Mouse (Mus musculus) hindlimb bud, embryonic 11.5 days (tissue): ENCODE measurements around the gene Cxcr1.
A peak's percentile ranks its signal among the peaks of the same experiment; 100 is the strongest.

Experiments
- DNase-seq: peaks from one replicate; pipeline ENCODE4 v3.0.0-alpha.2; 2012; ENCODE audit warnings: low read depth, low spot score; ENCODE audit errors: extremely low spot score

The Cxcr1 gene

DNA sequence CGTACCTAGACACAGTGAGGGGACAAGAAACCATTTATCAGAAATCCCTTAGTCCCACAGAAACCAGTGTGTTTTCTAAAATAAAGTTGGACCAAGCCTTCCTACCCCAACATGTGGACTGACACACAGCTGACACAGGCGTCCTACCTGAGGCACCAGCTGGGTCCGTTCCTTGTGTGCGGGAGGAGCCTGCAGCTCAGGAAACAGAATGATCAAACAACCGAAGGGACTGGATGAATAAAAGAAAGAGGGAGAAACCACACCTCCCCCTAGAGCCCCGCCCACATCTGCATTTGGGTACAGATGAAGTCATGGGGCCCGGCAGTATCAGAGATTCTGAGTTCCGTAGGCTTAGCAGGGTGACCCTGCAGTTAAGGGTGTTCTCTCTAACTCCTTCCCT lies at the start of gene Cxcr1:
Cxcr1 (minus strand) TSS at position 187 of the 400 bp plus-strand sequence.
- no peak for DNase-seq

DNA sequence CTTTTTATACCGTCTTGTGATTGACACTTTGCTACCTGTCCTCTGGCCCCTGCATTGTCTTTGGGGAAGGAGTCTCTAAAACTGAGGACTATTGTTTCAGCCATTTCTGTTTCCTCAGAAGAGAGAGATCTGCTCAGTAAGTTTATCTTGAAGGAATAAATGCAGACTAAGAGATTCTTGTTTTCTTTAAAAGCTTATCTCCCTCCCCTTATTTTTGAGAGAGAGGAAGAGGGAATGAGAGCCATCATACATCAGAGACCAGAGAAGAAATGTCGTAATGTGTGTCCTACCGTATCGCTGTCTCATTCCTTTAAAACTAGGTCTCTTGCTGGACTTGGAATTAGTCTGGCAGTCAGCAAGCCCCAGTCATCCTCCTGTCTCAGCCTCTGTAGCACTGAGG lies 46.4 kb upstream of the Cxcr1 start:
- no peak for DNase-seq

DNA sequence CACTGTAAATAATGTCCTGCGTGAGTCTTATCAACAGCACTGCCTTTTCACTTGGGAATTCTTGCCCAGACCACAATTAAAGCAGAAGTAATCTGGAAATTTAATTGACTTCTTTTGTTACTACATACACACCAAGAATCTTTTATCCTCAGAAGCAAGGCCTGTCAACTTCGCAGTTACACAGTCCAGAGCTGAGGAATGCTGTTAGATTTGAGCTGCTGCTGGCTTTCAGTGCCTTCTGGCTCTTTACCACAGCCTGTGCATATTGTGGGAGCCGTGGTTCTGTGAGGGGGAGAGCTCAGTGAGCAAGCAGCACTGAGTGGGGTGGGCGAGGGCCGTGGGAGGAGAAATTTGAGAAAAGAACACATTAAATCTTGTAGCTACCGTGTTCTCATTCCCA lies 45.9 kb upstream of the Cxcr1 start:
- DNase-seq, result no peak

DNA sequence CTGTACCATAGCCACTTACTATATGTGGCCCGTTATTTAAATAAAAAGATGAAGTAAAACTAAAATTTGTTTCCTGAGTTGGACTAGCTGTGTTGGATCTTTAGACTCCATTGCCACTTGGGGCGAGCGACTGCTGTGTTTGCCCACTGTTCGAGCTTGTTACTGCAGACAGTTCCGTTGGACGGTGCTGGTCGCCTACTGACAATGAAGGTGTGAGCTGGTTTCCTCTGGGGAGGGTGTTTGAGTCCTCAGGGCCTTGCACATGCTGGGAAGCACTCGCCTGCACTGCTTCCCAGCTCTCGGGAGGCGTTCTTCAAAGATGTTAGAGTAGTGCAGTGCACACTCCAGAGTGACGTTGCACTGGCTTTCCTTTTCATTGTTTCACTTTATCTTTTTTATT lies 45.2 kb upstream of the Cxcr1 start:
- no peak for DNase-seq

DNA sequence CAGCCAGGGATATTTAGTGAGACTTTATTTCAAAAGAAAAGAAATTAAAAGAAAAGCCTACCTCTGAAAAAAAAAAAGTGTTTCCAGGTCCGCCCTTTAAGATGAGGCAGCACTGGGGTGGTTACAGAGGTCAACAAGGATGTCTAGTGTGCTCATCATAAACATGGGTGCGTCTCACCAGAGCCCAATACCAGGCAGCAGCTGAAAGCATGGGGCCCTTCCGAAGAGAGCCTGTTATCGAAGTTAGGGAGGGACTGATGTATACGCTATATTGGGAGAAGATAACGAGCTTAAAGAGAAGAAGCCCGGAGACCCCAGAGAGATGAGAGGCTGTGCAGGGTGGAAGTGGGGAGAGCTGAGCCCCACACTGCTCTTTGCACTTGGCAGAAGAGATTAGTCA lies 44.7 kb upstream of the Cxcr1 start:
- no peak for DNase-seq

DNA sequence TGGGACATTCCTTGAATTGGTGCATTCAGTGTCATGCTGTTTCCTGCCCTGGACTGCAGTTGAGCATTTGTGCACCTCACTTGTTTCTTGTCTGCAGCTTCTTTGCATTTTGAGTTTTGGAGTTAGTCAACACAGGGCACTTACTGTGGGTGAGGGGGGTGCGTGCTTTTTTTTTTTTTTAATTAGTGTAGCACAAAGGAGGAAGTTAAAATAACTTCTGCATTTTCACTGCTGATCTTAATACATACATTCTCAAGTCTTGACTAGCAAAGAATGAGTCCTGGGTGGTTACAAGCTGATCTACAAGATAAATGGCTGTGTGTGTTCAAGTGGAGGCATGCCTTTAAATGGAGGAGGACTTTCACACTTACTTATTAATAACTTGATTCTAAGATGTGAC lies 43.7 kb upstream of the Cxcr1 start:
- no peak for DNase-seq

DNA sequence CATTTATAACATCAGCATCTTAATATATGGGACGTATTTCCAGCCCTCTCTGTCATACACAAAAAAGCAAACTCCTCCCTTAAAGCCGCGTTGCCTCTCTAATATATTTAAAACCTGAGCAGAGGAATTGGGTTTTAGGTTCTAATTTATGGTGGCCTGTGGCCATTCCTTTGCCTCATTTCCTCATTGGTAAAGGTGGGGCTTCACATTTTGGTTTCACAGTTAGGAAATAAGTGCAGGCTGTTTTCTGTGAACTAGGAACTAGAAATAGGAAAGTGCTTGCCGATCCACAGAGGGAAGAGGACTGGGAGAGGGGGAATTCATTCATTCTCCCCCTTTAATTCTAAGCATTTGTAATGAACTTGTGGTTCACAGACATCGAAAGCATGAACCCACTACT lies 43.2 kb upstream of the Cxcr1 start:
- DNase-seq, result no peak

DNA sequence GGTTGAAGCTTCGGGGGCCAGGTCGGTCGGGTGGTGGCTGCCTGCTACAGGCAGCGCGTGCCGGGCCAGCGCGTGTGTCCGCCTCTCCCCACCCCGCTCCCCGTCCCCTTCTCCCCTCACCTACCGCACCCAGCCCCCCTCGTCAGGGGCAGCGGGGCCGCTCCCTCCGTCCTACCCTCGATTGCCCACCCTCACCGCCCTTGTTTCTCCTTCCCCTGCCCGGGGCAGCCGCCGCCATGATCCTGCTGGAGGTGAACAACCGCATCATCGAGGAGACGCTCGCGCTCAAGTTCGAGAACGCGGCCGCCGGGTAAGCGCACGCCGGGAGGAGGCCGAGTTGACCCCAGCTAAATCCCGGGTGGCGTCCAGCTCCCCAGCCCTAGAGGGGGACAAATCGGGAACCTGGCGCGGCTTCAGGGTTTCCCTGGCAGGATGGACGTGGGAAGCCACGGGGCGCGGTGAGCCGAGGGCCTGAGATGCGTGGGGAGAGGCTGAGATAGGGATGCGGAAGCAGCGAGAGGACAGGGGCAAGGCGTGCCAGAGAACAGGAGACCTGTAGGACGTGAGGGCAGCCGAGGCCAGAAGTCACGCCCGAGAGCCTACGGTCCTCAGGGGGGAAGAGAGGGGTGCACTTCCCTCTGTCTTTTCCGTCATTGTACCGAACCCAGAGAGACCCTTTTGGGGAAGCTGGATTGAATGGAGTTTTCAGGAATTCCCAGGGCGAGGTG lies 42.3 kb upstream of the Cxcr1 start:
- no peak for DNase-seq

DNA sequence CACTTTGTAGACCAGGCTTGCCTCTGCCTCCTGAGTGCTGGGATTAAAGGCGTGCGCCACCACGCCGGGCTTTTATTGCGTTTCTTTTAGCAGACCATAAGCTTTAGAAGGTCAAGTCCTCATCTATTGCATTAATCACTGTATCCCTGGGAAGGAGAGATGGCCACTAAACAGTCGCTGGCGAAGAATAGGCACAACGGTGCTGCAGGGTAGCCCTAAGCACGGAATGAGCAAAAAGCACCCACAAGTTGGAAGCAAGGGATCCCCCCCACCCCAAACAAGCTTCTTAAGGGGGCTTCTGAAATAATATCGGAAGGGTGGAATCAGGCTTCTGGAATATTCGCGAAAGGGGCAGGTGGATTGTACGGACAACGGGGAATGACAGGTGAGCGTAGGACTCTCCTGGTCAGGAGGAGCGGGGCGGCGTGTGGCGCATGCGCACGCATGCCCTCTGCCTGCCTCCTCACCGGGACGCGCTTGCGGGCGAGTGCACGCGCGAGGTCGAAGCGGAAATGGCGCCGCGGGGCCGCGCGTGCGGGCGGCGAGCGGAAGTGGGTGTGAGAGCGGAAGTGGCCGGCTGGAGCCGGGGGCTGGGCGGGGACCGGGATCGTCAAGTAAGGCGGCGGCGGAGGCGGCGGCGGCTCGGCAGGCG lies 41.6 kb upstream of the Cxcr1 start, which contains the start of gene Arpc2:
Arpc2 (plus strand) TSS at position 147 of the 652 bp plus-strand sequence.
- peak; percentile 82 for DNase-seq

DNA sequence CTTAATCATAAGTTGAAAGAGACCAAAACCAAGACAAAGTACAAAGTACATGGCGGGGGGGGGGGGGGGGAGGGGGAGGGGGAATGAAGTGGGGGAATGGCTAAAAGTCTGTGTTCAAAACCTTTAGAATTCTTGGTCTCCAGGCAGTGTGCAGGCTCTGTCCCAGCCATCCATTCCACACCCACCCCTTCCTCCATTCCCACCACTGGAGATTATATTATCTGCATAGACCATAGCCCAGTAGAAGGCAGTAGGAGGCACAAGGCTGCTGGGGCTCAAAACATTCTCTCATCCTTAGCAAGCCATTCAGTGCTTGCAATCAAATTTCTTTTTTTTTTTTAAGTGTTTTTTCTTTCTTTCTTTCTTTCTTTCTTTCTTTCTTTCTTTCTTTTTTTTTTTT lies 36.6 kb upstream of the Cxcr1 start:
- no peak for DNase-seq

DNA sequence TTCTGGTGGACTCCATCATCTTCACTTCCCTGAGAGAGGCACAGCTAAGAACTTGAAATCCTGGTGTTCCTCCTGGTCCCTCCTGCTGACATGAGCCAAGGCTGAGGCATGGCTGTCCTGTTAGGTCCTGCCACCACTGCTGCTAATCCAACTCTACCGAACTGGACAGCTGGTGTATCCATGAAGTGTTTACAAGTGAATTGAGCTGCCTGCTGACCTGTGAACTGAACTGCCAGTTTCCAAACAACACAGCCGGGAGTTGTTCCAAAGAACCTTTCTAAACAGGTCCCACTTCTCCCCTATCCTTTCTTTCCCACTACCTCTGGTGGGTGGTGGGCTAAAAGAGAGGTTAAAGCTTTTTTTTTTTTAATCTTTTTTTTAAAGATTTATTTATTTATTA lies 35.5 kb upstream of the Cxcr1 start:
- DNase-seq, result no peak

DNA sequence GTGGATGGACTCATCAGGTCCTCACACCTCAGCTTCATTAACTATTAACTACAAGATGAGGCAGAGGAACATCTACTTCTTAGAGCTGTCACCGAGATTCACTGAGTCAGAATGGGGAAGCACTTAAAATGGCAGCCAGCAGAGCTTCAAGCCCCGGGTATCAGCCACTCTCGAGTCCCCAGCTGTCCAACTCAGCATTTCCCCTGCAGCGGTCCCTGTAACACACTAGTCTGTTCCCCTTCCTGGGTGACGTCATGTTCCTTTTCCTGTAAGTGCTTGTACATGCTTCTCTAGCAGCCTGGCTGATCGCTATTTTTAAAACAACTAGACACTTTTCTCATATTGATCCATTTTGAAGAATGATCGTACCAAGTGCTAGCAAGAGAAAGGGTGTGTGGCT lies 32.9 kb upstream of the Cxcr1 start:
- no peak for DNase-seq

DNA sequence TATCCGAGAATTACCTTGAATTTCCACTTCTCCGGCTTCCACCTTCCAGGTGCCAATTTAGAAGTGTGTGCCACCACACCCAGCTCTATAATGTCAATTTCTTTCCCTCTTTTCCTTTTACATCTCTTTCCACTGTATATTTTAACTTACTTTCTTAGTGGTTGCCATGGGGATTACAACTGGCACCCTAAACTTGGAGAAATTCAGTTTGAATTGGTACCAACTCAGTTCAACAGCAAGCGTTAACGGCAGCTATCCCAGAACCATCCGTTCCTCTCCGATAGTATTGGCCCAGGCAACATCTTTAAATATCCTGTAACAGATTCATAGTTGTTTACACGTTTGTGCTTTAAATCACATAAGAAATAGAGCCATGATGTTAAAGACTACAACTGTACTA lies 25.5 kb upstream of the Cxcr1 start:
- no peak for DNase-seq

DNA sequence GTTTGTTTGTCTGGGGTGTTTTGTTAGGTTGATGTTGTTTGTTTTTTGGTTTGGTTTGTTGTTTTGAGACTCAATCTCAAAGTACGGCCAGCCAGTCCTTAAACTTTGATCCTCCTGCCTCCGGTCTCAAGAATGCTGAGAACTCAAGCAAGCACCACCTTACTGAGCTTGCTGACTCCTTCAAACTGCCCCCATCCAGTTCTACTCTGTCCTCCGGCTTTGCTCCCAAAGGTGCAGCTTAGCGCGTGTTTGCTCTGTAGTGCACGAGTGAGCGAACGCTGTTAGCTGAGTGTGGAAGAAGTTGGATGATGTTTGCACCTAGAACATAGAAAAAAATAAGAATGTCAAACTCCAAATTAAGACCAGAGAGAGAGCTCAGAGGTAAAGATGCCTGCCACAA lies 14.5 kb upstream of the Cxcr1 start:
- DNase-seq, result no peak

DNA sequence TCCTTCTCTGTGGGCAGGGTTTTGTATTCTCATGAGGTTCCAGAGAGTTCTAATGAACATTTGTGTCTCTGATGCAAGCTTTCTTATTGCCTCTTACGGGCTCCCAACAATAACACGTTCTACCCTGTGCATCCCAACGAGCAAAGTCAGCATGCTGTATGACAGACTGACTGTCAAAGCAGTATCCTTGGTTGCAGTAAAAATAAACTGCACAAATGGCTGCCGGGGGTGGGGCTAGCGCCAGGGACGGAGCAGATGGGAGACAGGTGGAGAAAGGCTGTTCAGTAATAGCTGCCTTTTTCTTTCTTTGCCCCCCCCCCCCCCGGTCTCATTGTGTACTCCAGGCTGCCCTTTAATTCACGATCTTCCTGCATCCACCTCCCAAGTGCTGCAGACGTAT lies 13.5 kb upstream of the Cxcr1 start:
- DNase-seq, result no peak

DNA sequence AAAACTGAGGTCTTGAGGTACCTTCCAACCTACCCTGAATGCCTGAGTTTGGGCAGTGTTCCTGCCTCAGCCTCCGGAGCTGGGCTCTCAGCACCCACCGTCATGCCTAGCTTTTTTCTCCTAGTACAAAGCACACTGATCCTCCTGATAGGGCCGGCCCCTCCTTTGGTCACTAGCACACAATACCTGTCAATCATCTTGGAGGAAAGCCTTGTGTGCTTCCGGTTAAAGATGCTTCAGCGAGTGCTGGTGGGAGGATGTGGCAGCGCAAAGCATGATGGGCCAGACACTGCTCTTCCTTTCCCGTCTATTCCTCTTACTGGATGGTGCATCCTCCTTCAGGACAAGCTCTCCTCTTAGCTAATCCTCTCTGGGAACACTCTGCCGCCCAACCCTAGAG lies 12.2 kb upstream of the Cxcr1 start:
- DNase-seq, result no peak

DNA sequence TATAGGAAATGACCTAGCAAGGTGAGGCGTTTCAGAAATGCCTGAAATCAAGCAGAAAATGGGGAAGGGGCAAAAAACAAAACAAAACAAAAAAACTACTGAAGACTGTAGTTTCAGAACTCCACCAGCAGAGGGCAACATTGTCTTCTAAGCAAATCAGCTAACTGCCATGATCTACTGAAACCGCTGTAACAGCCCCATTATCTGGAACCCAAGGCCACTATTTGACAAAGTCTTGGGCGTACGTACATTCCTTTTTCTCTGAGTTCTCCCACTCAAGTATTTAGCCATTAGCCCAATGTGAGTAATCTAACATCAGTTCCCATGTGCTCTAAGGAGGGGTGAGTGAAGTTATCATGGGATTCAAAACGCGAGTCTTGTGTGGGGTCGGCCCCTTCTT lies 11.4 kb upstream of the Cxcr1 start:
- DNase-seq, result peak; percentile 35

DNA sequence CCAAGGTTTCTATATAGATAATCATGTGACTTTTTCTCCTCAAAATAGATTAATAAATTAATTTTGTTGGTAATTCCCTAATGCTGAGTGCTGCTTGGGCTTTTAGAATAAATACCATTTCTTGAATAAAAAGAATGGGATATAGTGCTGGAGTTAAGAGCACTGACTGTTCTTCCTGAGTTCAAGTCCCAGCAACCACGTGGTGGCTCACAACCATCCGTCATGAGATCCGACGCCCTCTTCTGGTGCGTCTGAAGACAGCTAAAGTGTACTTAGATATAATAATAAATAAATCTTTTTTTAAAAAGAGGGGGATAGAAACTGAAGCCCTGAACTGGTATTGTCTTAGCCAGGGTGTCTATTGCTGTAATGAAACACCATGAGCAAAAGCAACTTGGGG lies 9.0 kb upstream of the Cxcr1 start:
- DNase-seq, result no peak

DNA sequence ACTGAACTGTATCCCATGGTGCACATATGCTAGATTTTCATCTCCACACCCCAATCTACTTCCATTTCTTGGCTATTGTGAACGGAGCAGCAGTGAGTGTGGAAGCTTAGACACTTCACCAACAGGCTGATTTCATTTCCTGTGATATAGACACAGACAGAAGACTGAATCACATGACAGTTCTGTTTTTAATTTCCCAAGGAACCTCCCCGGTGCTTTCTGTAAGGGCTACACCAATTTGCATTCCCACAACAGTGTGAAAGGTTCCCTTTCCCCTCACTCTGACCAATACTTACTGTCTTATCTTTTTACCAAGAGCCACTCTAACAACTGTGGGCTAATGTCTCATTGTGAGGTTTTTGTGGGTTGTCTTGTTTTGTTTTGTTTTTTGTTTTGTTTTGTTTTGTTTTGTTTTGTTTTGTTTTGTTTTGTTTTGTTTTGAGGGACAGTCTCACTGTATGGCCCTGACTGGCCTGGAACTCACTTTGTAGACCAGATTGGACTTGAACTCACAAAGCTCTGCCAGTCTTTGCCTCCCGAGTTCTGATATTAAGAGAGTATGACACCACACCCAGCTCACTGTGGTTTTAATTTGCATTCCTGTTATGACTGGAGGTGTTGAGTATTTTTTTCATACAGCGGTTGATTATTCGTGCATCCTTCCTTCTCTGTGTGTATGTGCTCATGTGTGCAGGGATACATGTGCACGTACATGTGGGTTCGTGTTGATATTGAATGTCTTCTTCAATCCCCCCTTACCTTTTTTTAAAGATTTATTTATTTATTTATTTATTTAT lies 6.8 kb upstream of the Cxcr1 start:
- no peak for DNase-seq

DNA sequence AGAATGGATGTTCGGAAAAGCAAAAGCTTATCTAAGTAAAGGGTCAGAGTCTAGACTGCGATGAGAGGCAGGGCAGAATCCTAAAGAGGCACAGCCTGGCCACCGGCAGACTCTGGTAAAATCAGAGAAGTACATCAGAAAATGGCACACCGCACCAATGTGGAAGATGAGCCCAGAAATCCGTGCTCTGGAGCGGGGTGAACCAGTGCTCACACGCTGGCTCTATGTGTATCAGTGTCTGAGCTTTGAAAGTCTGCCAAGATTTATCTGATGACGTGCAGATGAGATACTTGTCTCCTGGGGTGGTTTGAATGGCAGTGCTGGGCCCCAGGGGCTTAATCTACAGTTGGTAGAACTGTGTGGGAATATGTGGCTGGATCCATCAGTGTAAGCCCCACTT lies 4.6 kb upstream of the Cxcr1 start:
- no peak for DNase-seq

DNA sequence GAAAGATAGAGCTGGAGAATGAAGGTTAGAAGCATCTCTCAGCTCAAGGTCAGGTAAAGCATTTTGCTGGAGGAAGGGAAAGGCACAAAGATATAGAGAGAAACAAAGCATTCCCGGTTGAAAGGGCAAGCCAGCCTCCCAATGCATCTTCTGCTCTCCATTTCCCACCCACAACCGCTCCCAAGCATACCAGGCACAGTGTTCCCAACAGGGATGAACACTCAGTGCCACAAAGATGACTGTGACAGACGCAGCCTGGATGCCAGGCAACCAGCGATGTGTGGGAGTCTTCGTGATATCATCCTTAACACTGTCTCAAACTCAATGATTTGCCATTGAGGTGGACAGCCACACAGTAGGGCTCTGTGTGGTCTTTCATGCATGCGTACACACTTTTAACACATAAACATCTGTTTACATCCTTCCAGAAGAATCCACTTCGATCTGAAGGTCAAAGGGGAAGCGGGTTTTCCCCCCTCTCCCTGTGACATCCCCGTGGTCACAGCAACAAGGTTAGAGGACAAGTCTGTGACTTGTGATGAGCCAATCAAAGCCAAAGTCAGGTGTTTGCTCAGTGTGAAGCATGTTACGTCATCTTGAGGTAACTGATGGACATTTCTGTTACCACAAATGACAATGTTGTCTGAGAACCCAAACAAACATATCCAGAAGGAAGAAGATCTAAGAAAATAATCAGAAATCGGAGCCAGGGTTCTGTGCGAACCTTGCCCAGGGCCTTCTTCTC lies 3.5 kb upstream of the Cxcr1 start:
- no peak for DNase-seq
